Mouse (Mus musculus) kidney, adult 2 months (tissue): ENCODE measurements around the gene Traf7.

Experiments used
- CTCF ChIP-seq: fragments of 200-500 bp; conservative IDR thresholded peaks from 2 replicates; pipeline ENCODE4 v1.5.1; 2011; ENCODE audit warnings: low read depth, mild to moderate bottlenecking, control low read depth, low read length, moderate library complexity, mixed read lengths; ENCODE audit not compliant: insufficient read depth, insufficient read length
- POLR2A ChIP-seq: fragments of 200-500 bp; IDR thresholded peaks from one replicate; pipeline ENCODE4 v1.6.1; 2011; ENCODE audit warnings: low read depth, low read length, control low read depth

DNA sequence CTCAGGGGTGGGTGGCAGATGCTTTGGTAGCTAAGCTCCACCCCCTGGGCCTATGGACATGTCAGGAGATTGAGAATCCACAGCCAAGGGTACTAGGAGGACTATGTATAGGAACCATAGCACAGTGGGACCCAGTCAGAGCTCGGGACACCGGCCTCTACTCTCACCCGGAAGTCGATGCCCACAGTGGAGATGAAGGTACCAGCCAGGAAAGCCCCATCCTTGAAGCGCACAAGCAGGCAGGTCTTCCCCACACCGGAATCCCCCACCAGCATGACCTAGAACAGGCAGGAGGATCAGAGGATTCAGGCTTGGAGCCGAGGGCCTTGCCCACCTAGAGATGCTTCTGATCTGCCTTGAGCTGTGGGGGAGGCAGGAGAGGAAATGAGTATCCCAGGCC, 4.3 kb upstream of the Traf7 start:
- TF ChIP-seq POLR2A: no peak
- TF ChIP-seq CTCF: no peak
